Mouse (Mus musculus) intestine, postnatal 0 days (tissue): ENCODE data around the gene Stk39. TPM values are rescaled to one million over a fixed set of nuclear protein-coding genes. Genes with fewer than 3 reads are reported as not detected.

Experiments
- ATAC-seq: fragments of 200-750 bp; cut with Nextera tagmentation; 2 replicates; pipeline ENCODE4 v1.8.0; 2017; ENCODE audit warnings: mild to moderate bottlenecking, moderate TSS enrichment, moderate library complexity
- H3K27ac ChIP-seq: fragments of 300-500 bp; sonication (generic); 2 replicates; pipeline ENCODE4 v1.5.1; 2014; ENCODE audit warnings: mild to moderate bottlenecking, low read depth, low read length, moderate library complexity
- H3K27me3 ChIP-seq: fragments of 300-500 bp; sonication (generic); replicated peaks from 2 replicates; pipeline ENCODE4 v1.6.1; 2014; ENCODE audit warnings: low read length, mixed read lengths; ENCODE audit not compliant: control insufficient read depth, insufficient read depth
- H3K36me3 ChIP-seq: fragments of 300-500 bp; sonication (generic); 2 replicates; pipeline ENCODE4 v1.6.1; 2014; ENCODE audit warnings: mild to moderate bottlenecking, moderate library complexity; ENCODE audit not compliant: control insufficient read depth, insufficient read depth
- H3K4me1 ChIP-seq: fragments of 300-500 bp; sonication (generic); replicated peaks from 2 replicates; pipeline ENCODE4 v1.6.1; 2014; ENCODE audit warnings: antibody characterized with exemption, low read length, mixed read lengths; ENCODE audit not compliant: control insufficient read depth, insufficient read depth
- H3K4me2 ChIP-seq: fragments of 300-500 bp; sonication (generic); replicated peaks from 2 replicates; pipeline ENCODE4 v1.6.1; 2014; ENCODE audit warnings: low read depth, mild to moderate bottlenecking, moderate library complexity
- H3K4me3 ChIP-seq: fragments of 300-500 bp; sonication (generic); 2 replicates; pipeline ENCODE4 v1.5.1; 2014; ENCODE audit warnings: low read depth, low read length
- H3K9ac ChIP-seq: fragments of 300-500 bp; sonication (generic); 2 replicates; pipeline ENCODE4 v1.6.1; 2014; ENCODE audit warnings: mild to moderate bottlenecking, low read depth, low read length
- H3K9me3 ChIP-seq: fragments of 300-500 bp; sonication (generic); 2 replicates; pipeline ENCODE4 v1.6.1; 2016; ENCODE audit warnings: mixed run types; ENCODE audit not compliant: control insufficient read depth
- CTCF ChIP-seq: sonication (generic); IDR thresholded peaks from 2 replicates; pipeline ENCODE4 v1.5.1; 2016; ENCODE audit warnings: low read depth, mild to moderate bottlenecking, control low read depth, antibody characterized with exemption, moderate library complexity
- WGBS: fragments of 180-500 bp; shearing (Covaris S2); extraction: QIAGEN DNeasy Blood & Tissue Kit; methylation state at CpG from one replicate; pipeline ENCODE4 v1.1.7; 2014; 5-methylcytosine and 5-hydroxymethylcytosine counted together
- polyA plus RNA-seq: library from polyadenylated mRNA; unstranded; fragments of >200 nt; fragmentation: Nextera tagmentation; extraction: Ambion mirVana; gene quantifications from 2 replicates; pipeline ENCODE4 v1.2.1, GENCODE M21; 2015

The Stk39 gene
- polyA plus RNA-seq, 1 experiment from 2014 or later: 10.1 TPM

- TF ChIP-seq CTCF: no peak
- WGBS: 47% methylated on average over 9 of the region's 9 CpGs
These were observed 86.3 kb downstream of the Stk39 start for GRCm38 (mm10) chr2:68385654-68386312.

DNA sequence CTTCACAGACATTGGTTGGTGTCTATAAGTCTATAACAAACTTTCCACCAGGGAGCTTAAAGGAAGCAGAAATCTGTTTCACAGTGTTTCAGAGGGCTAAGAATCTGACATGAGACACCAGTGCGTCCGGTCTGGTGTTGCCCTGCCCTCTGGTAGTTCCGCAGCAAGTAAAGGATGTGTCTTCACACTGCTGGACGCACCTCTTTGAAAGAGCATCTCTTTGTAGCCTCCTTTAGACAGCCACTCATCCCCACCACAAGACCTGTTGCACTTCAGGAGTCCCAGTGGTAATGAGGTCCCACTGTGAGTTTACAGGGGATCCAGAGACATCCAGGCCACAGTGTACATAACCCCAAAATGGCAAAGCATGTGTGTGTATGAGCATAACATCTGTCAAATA is 88.1 kb downstream of the Stk39 start:
- Histone ChIP-seq H3K4me3 (no peak overlapping the region), H3K27ac (no peak overlapping the region), H3K4me2 (no peak overlapping the region), H3K4me1 (peaks cover 8% of the 10 kb centered on the region), H3K27me3 (no peaks in the 10 kb centered on the region), H3K9ac (no peak overlapping the region), H3K9me3 (no peaks in the 10 kb centered on the region), H3K36me3 (no peaks in the 10 kb centered on the region)
- TF ChIP-seq CTCF: no peak
- 94% methylated on average over 4 of the region's 4 CpGs for WGBS
- no peak for ATAC-seq

More at GRCm38 (mm10) chr2:68385654-68386312, 86.3 kb downstream of the Stk39 start:
- Histone ChIP-seq H3K4me3 (no peak overlapping the region), H3K27me3 (no peaks in the 10 kb centered on the region), H3K9me3 (no peaks in the 10 kb centered on the region), H3K27ac (peak overlapping the region; percentile 47; the same call in 1 of the 2 replicates), H3K9ac (no peak overlapping the region), H3K4me2 (no peak overlapping the region), H3K36me3 (no peaks in the 10 kb centered on the region), H3K4me1 (peaks cover 8% of the 10 kb centered on the region)
- peak; percentile 76 for ATAC-seq

GRCm38 (mm10) chr2:68382394-68383059 is 89.5 kb downstream of the Stk39 start:
- Histone ChIP-seq H3K9me3 (no peaks in the 10 kb centered on the region), H3K27ac (no peak overlapping the region; the same call in 1 of the 2 replicates), H3K36me3 (no peaks in the 10 kb centered on the region), H3K4me2 (peak overlapping the region; percentile 50), H3K4me3 (no peak overlapping the region; the same call in 1 of the 2 replicates), H3K4me1 (peaks cover 5% of the 10 kb centered on the region), H3K27me3 (no peaks in the 10 kb centered on the region), H3K9ac (no peak overlapping the region)
- TF ChIP-seq CTCF: no peak
- WGBS: 38% methylated on average over 11 of the region's 11 CpGs
- ATAC-seq: peak; percentile 69

- Histone ChIP-seq H3K27me3 (no peaks in the 10 kb centered on the region), H3K9me3 (no peaks in the 10 kb centered on the region), H3K4me1 (peaks cover 9% of the 10 kb centered on the region; the same call in 1 of the 2 replicates), H3K27ac (no peak overlapping the region; the same call in 1 of the 2 replicates), H3K9ac (no peak overlapping the region), H3K4me2 (peak overlapping the region; percentile 50; the same call in 1 of the 2 replicates), H3K4me3 (no peak overlapping the region), H3K36me3 (no peaks in the 10 kb centered on the region)
- WGBS: 55% methylated on average over 4 of the region's 4 CpGs
- ATAC-seq: no peak; the same call in 1 of the 2 replicates
- no peak for TF ChIP-seq CTCF
These were observed 90.2 kb downstream of the Stk39 start for GRCm38 (mm10) chr2:68381881-68382280.

DNA sequence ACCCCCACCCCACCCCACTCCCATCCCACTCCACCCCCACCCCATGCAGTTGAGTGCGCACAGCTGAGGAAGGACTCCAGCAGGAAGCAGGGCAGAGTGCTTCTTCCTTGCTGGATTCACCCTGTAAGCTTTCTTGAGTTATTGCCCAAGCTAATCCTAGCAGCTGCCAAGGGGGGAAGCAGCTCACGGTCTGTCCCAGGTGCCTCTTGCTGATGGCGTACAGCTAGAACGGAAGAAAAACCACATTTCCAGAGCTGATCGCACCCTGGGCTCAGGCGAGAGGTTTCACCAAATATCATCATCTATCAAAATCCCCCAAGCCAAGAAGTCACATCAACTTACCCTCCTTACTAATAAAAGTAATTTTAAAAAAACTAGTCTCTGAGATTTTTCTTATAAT is 90.9 kb downstream of the Stk39 start:
- no peak overlapping the region for H3K27ac ChIP-seq
- 33% methylated on average over 6 of the region's 6 CpGs for WGBS
- no peak for TF ChIP-seq CTCF
- H3K4me3 ChIP-seq: no peak overlapping the region
- no peak overlapping the region for H3K4me2 ChIP-seq
- H3K27me3 ChIP-seq: no peaks in the 10 kb centered on the region
- H3K9me3 ChIP-seq: no peaks in the 10 kb centered on the region
- H3K36me3 ChIP-seq: no peaks in the 10 kb centered on the region
- H3K9ac ChIP-seq: no peak overlapping the region
- no peak for ATAC-seq
- H3K4me1 ChIP-seq: peaks cover 13% of the 10 kb centered on the region

DNA sequence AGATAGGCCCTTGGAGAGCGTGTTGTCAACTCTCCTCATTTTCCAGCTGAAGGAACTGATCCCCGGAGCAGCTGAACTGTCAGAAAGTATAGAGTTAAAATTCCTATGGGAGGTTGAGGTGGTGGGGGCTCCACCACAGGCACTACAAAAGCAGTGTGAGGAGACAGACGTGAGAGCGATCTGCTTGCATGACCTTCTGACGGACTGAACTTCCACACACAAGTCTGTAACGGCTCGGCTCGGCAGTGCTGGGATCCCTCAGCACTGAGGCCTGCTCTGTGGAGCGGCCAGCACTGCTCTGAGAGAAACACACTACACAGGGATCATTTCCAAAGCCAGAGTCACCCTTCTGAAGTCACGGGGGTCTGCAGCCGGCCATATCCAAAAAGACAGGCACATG is 92.4 kb downstream of the Stk39 start:
- no peak overlapping the region for H3K27ac ChIP-seq

More for the DNA sequence above, 92.4 kb downstream of the Stk39 start:
- H3K4me2 ChIP-seq: no peak overlapping the region
- no peaks in the 10 kb centered on the region for H3K9me3 ChIP-seq
- H3K4me1 ChIP-seq: peaks cover 9% of the 10 kb centered on the region
- H3K36me3 ChIP-seq: no peaks in the 10 kb centered on the region
- no peaks in the 10 kb centered on the region for H3K27me3 ChIP-seq
- ATAC-seq: no peak
- 63% methylated on average over 11 of the region's 11 CpGs for WGBS
- no peak for TF ChIP-seq CTCF
- no peak overlapping the region for H3K9ac ChIP-seq
- H3K4me3 ChIP-seq: no peak overlapping the region
